Mouse (Mus musculus) thymus, postnatal 0 days (tissue): Measurements from ENCODE around the gene Agmat. TPM values are rescaled to one million over a fixed set of nuclear protein-coding genes. Genes with fewer than 3 reads are reported as not detected.

ENCODE experiments used
- DNase-seq: peaks from one replicate; pipeline ENCODE4 v3.0.0-alpha.2; 2015; ENCODE audit warnings: low spot score
- polyA plus RNA-seq: library from polyadenylated mRNA; unstranded; fragments of >200 nt; fragmentation: Nextera tagmentation; extraction: Ambion mirVana; gene quantifications from 2 replicates; pipeline ENCODE4 v1.2.1, GENCODE M21; 2015

The Agmat gene
- polyA plus RNA-seq, 1 experiment from 2014 or later: 0.22 TPM

- no peak for DNase-seq
These were observed 59.4 kb downstream of the Agmat start for GRCm38 (mm10) chr4:141805886-141806285.

Other genes starting within 250 kb of the Agmat start
- 5.8 and 9.3 TPM in 2 replicates for gene Spen, start 208.1 kb upstream of the Agmat start, polyA plus RNA-seq
- gene Fblim1, start 140.6 kb upstream of the Agmat start, polyA plus RNA-seq: 2.4 and 3.9 TPM in 2 replicates
- 0.23 and 0.33 TPM in 2 replicates for gene Tmem82, start 128.0 kb upstream of the Agmat start, polyA plus RNA-seq
- gene Slc25a34, start 122.9 kb upstream of the Agmat start, polyA plus RNA-seq: 0.08 TPM in 1 of 2 replicates, not detected in the other
- 2.6 and 3.6 TPM in 2 replicates for gene Plekhm2, start 81.8 kb upstream of the Agmat start, polyA plus RNA-seq
- not detected in 2 replicates for gene Rsc1a1, start 61.1 kb upstream of the Agmat start, polyA plus RNA-seq
- 12.3 and 12.8 TPM in 2 replicates for gene Ddi2, start 23.3 kb upstream of the Agmat start, polyA plus RNA-seq
- 2.5 and 2.9 TPM in 2 replicates for gene Dnajc16, start 44.3 kb downstream of the Agmat start, polyA plus RNA-seq
- 9.0 and 9.9 TPM in 2 replicates for gene Casp9, start 46.9 kb downstream of the Agmat start, polyA plus RNA-seq
- 0.12 and 0.13 TPM in 2 replicates for gene Cela2a, start 79.5 kb downstream of the Agmat start, polyA plus RNA-seq
- gene Ctrc, start 99.7 kb downstream of the Agmat start, polyA plus RNA-seq: 0.30 TPM in 1 of 2 replicates, not detected in the other
- gene Efhd2, start 128.2 kb downstream of the Agmat start, polyA plus RNA-seq: 88.4 and 90.4 TPM in 2 replicates